Mouse (Mus musculus) CH12.LX (cell line): Measurements from ENCODE around the gene Naa80. TPM values are rescaled to one million over a fixed set of nuclear protein-coding genes. Genes with fewer than 3 reads are reported as not detected.

Experiments
- DNase-seq: peaks from one replicate; pipeline ENCODE4 v3.0.0-alpha.2; 2013; ENCODE audit errors: extremely low read depth
- H3K27ac ChIP-seq: 2 replicates; pipeline ENCODE4 v1.5.1; 2012; ENCODE audit warnings: low read depth, mild to moderate bottlenecking, control low read depth, moderate library complexity; ENCODE audit not compliant: insufficient read depth
- H3K27me3 ChIP-seq: replicated peaks from 2 replicates; pipeline ENCODE3; 2012; ENCODE audit warnings: inconsistent platforms
- H3K36me3 ChIP-seq, 2 experiments: replicated peaks in 1 of 2; 2 replicates each; pipeline versions ENCODE3 to v1.6.1; 2012; ENCODE audit warnings: inconsistent platforms in 1 of 2, low read length in 1 of 2, mild to moderate bottlenecking in 1 of 2, mixed read lengths in 1 of 2, moderate library complexity in 1 of 2; ENCODE audit not compliant: control insufficient read depth in 1 of 2, insufficient read depth in 1 of 2
- H3K4me1 ChIP-seq, 2 experiments: 2 replicates each; pipeline ENCODE4 v1.6.1; 2012; ENCODE audit warnings: inconsistent platforms in 1 of 2, moderate library complexity in 1 of 2; ENCODE audit not compliant: insufficient read depth in 2 of 2, control insufficient read depth in 1 of 2
- H3K4me2 ChIP-seq: 2 replicates; pipeline ENCODE4 v1.6.1; 2012; ENCODE audit warnings: low read depth, mild to moderate bottlenecking, control low read depth; ENCODE audit not compliant: poor library complexity, insufficient read depth, severe bottlenecking
- H3K4me3 ChIP-seq, 3 experiments: fragments of 150-350 bp in 1 of 3; sonication (generic) in 1 of 3; replicated peaks in 1 of 3; 2 replicates each; pipeline versions ENCODE3 to v1.5.1; 2011 to 2012; ENCODE audit warnings: low read depth in 2 of 3, low read length in 2 of 3, mild to moderate bottlenecking in 2 of 3, moderate library complexity in 2 of 3, control low read depth in 1 of 3, improper control_type of control experiment in 1 of 3, inconsistent platforms in 1 of 3, mixed read lengths in 1 of 3; ENCODE audit not compliant: poor library complexity in 1 of 3
- H3K79me2 ChIP-seq: replicated peaks from 2 replicates; pipeline ENCODE4 v1.6.1; 2012; ENCODE audit warnings: mild to moderate bottlenecking, moderate library complexity; ENCODE audit not compliant: control insufficient read depth, poor library complexity, insufficient read depth, severe bottlenecking; ENCODE audit errors: extremely low read depth
- H3K9ac ChIP-seq: 2 replicates; pipeline ENCODE4 v1.6.1; 2012; ENCODE audit warnings: low read depth, mild to moderate bottlenecking, control low read depth, moderate library complexity; ENCODE audit not compliant: insufficient read depth
- H3K9me3 ChIP-seq: replicated peaks from 2 replicates; pipeline ENCODE3; 2012; ENCODE audit warnings: low read length, inconsistent platforms, mixed read lengths
- CHD1 ChIP-seq: IDR thresholded peaks from 2 replicates; pipeline ENCODE4 v1.6.1; 2012; ENCODE audit warnings: low read depth, low read length, improper control_type of control experiment, inconsistent platforms
- CHD2 ChIP-seq: IDR thresholded peaks from 2 replicates; pipeline ENCODE4 v1.6.1; 2011; ENCODE audit warnings: low read length, improper control_type of control experiment
- CTCF ChIP-seq, 2 experiments: IDR thresholded peaks in 1 of 2; conservative IDR thresholded peaks in 1 of 2; 2 replicates each; pipeline ENCODE4 v1.5.1; 2011 to 2012; ENCODE audit warnings: low read depth in 2 of 2, low read length in 2 of 2, improper control_type of control experiment in 1 of 2, inconsistent platforms in 1 of 2, mild to moderate bottlenecking in 1 of 2, moderate library complexity in 1 of 2
- E2F4 ChIP-seq: IDR thresholded peaks from 2 replicates; pipeline ENCODE4 v1.6.1; 2011; ENCODE audit warnings: low read depth, low read length, improper control_type of control experiment; ENCODE audit not compliant: insufficient replicate concordance
- ELF1 ChIP-seq: IDR thresholded peaks from 2 replicates; pipeline ENCODE4 v1.6.1; 2014; ENCODE audit warnings: low read depth, mild to moderate bottlenecking, inconsistent platforms, low read length, improper control_type of control experiment
- EP300 ChIP-seq: IDR thresholded peaks from 2 replicates; pipeline ENCODE4 v1.6.1; 2011; ENCODE audit warnings: low read length, improper control_type of control experiment
- ETS1 ChIP-seq: conservative IDR thresholded peaks from 2 replicates; pipeline ENCODE4 v1.6.1; 2012; ENCODE audit warnings: low read depth, mild to moderate bottlenecking, inconsistent platforms, low read length, improper control_type of control experiment, moderate library complexity
- GABPA ChIP-seq: IDR thresholded peaks from 2 replicates; pipeline ENCODE4 v1.6.1; 2012; ENCODE audit warnings: low read depth, low read length, improper control_type of control experiment, inconsistent platforms; ENCODE audit not compliant: insufficient replicate concordance
- HCFC1 ChIP-seq: IDR thresholded peaks from 2 replicates; pipeline ENCODE4 v1.6.1; 2012; ENCODE audit warnings: low read depth, mild to moderate bottlenecking, inconsistent platforms, low read length, improper control_type of control experiment
- IRF4 ChIP-seq: IDR thresholded peaks from 2 replicates; pipeline ENCODE4 v1.6.1; 2014; ENCODE audit warnings: low read depth, mild to moderate bottlenecking, inconsistent platforms, low read length, improper control_type of control experiment
- JUN ChIP-seq: IDR thresholded peaks from 2 replicates; pipeline ENCODE4 v1.6.1; 2011; ENCODE audit warnings: low read depth, mild to moderate bottlenecking, low read length, improper control_type of control experiment, moderate library complexity; ENCODE audit not compliant: insufficient read depth
- JUND ChIP-seq: conservative IDR thresholded peaks from 2 replicates; pipeline ENCODE4 v1.6.1; 2011; ENCODE audit warnings: low read depth, low read length, improper control_type of control experiment
- KAT2A ChIP-seq: IDR thresholded peaks from 2 replicates; pipeline ENCODE4 v1.6.1; 2012; ENCODE audit warnings: low read length, improper control_type of control experiment, inconsistent platforms; ENCODE audit not compliant: insufficient replicate concordance
- MAFK ChIP-seq: IDR thresholded peaks from 2 replicates; pipeline ENCODE4 v1.6.1; 2011; ENCODE audit warnings: low read length, improper control_type of control experiment; ENCODE audit not compliant: insufficient replicate concordance
- MAX ChIP-seq: IDR thresholded peaks from 2 replicates; pipeline ENCODE4 v1.6.1; 2011; ENCODE audit warnings: low read length, improper control_type of control experiment
- MAZ ChIP-seq: IDR thresholded peaks from 2 replicates; pipeline ENCODE4 v1.6.1; 2012; ENCODE audit warnings: low read depth, mild to moderate bottlenecking, inconsistent platforms, low read length, improper control_type of control experiment, moderate library complexity
- MXI1 ChIP-seq: IDR thresholded peaks from 2 replicates; pipeline ENCODE4 v1.6.1; 2011; ENCODE audit warnings: mild to moderate bottlenecking, low read depth, low read length, improper control_type of control experiment
- MYC ChIP-seq: IDR thresholded peaks from 2 replicates; pipeline ENCODE4 v1.6.1; 2011; ENCODE audit warnings: low read depth, mild to moderate bottlenecking, improper control_type of control experiment, low read length
- NELFE ChIP-seq: IDR thresholded peaks from 2 replicates; pipeline ENCODE4 v1.6.1; 2011; ENCODE audit warnings: low read depth, low read length, improper control_type of control experiment
- NRF1 ChIP-seq: IDR thresholded peaks from 2 replicates; pipeline ENCODE4 v1.6.1; 2014; ENCODE audit warnings: low read depth, mild to moderate bottlenecking, inconsistent platforms, low read length, improper control_type of control experiment, moderate library complexity
- PAX5 ChIP-seq: IDR thresholded peaks from 2 replicates; pipeline ENCODE4 v1.6.1; 2012; ENCODE audit warnings: low read length, inconsistent platforms, mixed read lengths
- POLR2A ChIP-seq: IDR thresholded peaks from 2 replicates; pipeline ENCODE4 v1.6.1; 2011; ENCODE audit warnings: low read depth, mild to moderate bottlenecking, improper control_type of control experiment, low read length
- POLR2AphosphoS2 ChIP-seq: IDR thresholded peaks from 2 replicates; pipeline ENCODE4 v1.6.1; 2011; ENCODE audit warnings: low read depth, low read length, improper control_type of control experiment
- RAD21 ChIP-seq: IDR thresholded peaks from 2 replicates; pipeline ENCODE4 v1.6.1; 2011; ENCODE audit warnings: low read depth, mild to moderate bottlenecking, low read length, improper control_type of control experiment, moderate library complexity
- RCOR1 ChIP-seq: conservative IDR thresholded peaks from 2 replicates; pipeline ENCODE4 v1.6.1; 2012; ENCODE audit warnings: low read depth, mild to moderate bottlenecking, inconsistent platforms, low read length, improper control_type of control experiment
- SIN3A ChIP-seq: IDR thresholded peaks from 2 replicates; pipeline ENCODE4 v1.6.1; 2012; ENCODE audit warnings: low read length, improper control_type of control experiment, inconsistent platforms
- SMC3 ChIP-seq: IDR thresholded peaks from 2 replicates; pipeline ENCODE4 v1.6.1; 2011; ENCODE audit warnings: low read depth, low read length, improper control_type of control experiment
- TBP ChIP-seq: conservative IDR thresholded peaks from 2 replicates; pipeline ENCODE4 v1.6.1; 2011; ENCODE audit warnings: low read depth, low read length, improper control_type of control experiment
- TCF12 ChIP-seq: IDR thresholded peaks from 2 replicates; pipeline ENCODE4 v1.6.1; 2014; ENCODE audit warnings: low read depth, mild to moderate bottlenecking, inconsistent platforms, low read length, improper control_type of control experiment
- UBTF ChIP-seq: IDR thresholded peaks from 2 replicates; pipeline ENCODE4 v1.6.1; 2012; ENCODE audit warnings: low read depth, mild to moderate bottlenecking, inconsistent platforms, low read length, improper control_type of control experiment, moderate library complexity
- USF2 ChIP-seq: conservative IDR thresholded peaks from 2 replicates; pipeline ENCODE4 v1.6.1; 2011; ENCODE audit warnings: low read depth, low read length, improper control_type of control experiment
- ZC3H11A ChIP-seq: IDR thresholded peaks from 2 replicates; pipeline ENCODE4 v1.6.1; 2012; ENCODE audit warnings: low read depth, mild to moderate bottlenecking, inconsistent platforms, low read length, improper control_type of control experiment
- ZKSCAN1 ChIP-seq: IDR thresholded peaks from 2 replicates; pipeline ENCODE4 v1.6.1; 2012; ENCODE audit warnings: low read depth, inconsistent platforms, low read length, improper control_type of control experiment, borderline replicate concordance
- dilution Hi-C: fragments of 300-500 bp; cut with MboI; formaldehyde crosslinking; loops from 2 replicates; pipeline ENCODE4 v1.14.3; 2020; ENCODE audit warnings: low sequenced_read_pairs; ENCODE audit not compliant: extremely low pct_unique_long_range_greater_than_20kb, extremely low pct_ligation_motif_present
- in situ Hi-C: fragments of 300-500 bp; cut with MboI; formaldehyde crosslinking; loops from 3 replicates; pipeline ENCODE4 v1.14.3; 2019; ENCODE audit warnings: low sequenced_read_pairs, low pct_ligation_motif_present, low pct_unique_long_range_greater_than_20kb, mixed read lengths
- polyA plus RNA-seq: library from polyadenylated mRNA; unstranded; fragments of >175 nt; gene quantifications from 2 replicates; pipeline ENCODE4 v1.2.1, GENCODE M21; 2012; ENCODE audit warnings: low read depth; ENCODE audit not compliant: insufficient read length
- total RNA-seq, 2 experiments: library from RNA; depleted of rRNA; stranded (reverse); fragments of 300-350 nt in 1 of 2; fragments of >200 nt in 1 of 2; gene quantifications; 2 replicates each; pipeline ENCODE4 v1.2.3; 2012 to 2014

The Naa80 gene
- total and polyA plus RNA-seq, 3 experiments = 1.7 to 9.3 (median 4.8) TPM

DNA sequence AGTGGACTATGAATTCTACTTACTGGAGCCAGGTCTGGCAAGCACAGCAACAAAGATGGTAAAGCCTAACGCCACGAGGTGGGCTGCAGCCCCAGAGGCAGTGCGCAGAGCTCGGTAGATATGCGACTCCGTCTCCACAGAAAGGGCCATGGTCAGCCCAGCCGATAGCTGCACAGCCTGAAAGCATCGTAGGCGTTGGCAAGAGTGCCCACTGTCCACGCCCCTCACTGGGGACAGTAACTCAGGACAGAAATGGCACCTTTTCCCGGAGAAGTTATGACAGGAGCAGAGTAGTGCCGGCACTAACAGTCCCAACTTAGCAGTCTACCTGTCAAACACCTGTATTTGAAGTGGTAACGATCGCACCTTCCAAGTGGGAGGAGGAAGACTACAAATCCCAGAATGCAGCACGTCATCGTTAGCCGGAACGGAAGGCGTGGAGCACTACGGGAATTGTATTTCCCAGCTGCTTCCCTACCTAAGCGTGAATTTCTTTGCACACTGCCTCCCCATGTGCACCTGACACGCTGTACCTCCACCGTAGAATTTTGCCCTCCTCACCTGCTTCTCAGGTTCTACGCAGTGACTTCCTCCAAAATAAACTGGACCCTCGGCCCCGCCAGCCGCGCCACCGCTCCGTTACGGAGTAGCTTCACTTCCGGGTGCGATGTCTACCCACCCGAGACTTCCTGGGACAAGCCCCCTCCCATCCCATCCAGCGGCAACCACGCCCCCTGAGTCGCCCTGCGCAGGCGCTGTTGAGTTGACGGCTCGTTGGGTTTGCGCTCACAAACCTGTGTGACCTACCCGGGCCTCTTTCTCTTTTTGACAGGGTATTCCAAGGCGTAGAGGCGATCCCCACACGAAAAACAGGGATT is 37.0 kb upstream of the Naa80 start, which contains the start of the genes Cyb561d2 and Nprl2 (continued):
- no peak for TF ChIP-seq MAZ
- peak; percentile 86 for TF ChIP-seq CHD2
- TF ChIP-seq GABPA = peak; percentile 85; the same call in 1 of the 2 replicates
- no peak; the same call in 1 of the 2 replicates for TF ChIP-seq IRF4
- no peak; the same call in none of the 2 replicates for TF ChIP-seq TBP
- TF ChIP-seq SIN3A = peak; percentile 91
- no peak for TF ChIP-seq UBTF
- no peak for TF ChIP-seq JUND
- TF ChIP-seq SMC3 = no peak
- TF ChIP-seq ELF1 = peak; percentile 97
- TF ChIP-seq E2F4 = no peak
- no peak for TF ChIP-seq ETS1
- TF ChIP-seq MAFK = no peak
- TF ChIP-seq POLR2AphosphoS2 = no peak
- no peak for TF ChIP-seq RAD21

DNA sequence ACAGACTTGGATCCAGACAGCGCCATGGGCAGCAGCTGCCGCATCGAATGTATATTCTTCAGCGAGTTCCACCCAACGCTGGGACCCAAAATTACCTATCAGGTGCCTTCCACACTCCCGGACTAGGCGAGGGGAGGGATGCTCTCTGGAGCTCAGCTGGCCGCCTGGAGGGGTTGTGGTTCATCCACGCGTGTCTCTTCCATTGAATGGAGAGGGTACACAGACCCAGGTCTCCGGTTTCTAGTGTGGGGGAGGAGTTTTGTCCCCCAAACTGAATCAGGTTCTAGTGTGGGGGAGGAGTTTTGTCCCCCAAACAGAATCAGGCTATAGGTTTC is 36.4 kb upstream of the Naa80 start:
- peaks cover 5 to 40% of the 10 kb centered on the region in 2 experiments; a peak in 2 of 4 replicates for H3K4me1 ChIP-seq
- peak overlapping the region; percentile 77 for H3K9ac ChIP-seq
- peak overlapping the region; percentile 63 to 76 (median 70) for H3K4me3 ChIP-seq
- no peaks in the 10 kb centered on the region for H3K9me3 ChIP-seq
- no peak for DNase-seq
- peaks cover 3% of the 10 kb centered on the region; the same call in 1 of the 2 replicates for H3K79me2 ChIP-seq
- H3K4me2 ChIP-seq = peak overlapping the region; percentile 95
- H3K36me3 ChIP-seq = peaks cover 47 to 58% of the 10 kb centered on the region in 2 experiments
- dilution Hi-C loops (no loop called here), in situ Hi-C loops (no loop called here)
- no peak overlapping the region for H3K27ac ChIP-seq
- no peaks in the 10 kb centered on the region for H3K27me3 ChIP-seq
- TF ChIP-seq NRF1 = no peak
- no peak for TF ChIP-seq POLR2AphosphoS2
- peak; percentile 67 for TF ChIP-seq SIN3A
- no peak; the same call in 1 of the 2 replicates for TF ChIP-seq RCOR1
- TF ChIP-seq GABPA = no peak
- no peak for TF ChIP-seq USF2
- TF ChIP-seq MAFK = no peak
- TF ChIP-seq NELFE = no peak
- no peak for TF ChIP-seq JUND
- no peak for TF ChIP-seq MYC
- TF ChIP-seq MXI1 = peak; percentile 33; the same call in 1 of the 2 replicates
- no peak for TF ChIP-seq KAT2A
- no peak for TF ChIP-seq POLR2A
- no peak for TF ChIP-seq E2F4
- no peak for TF ChIP-seq CTCF (conservative IDR thresholded peaks at IDR 0.05 in 1 of 2, IDR thresholded peaks at IDR 0.05 in 1 of 2; ENCODE audit: low read depth in 2 of 2, low read length in 2 of 2)
- no peak for TF ChIP-seq CHD1
- TF ChIP-seq JUN = no peak
- no peak for TF ChIP-seq ETS1
- no peak for TF ChIP-seq MAZ
- TF ChIP-seq SMC3 = no peak
- no peak for TF ChIP-seq ZKSCAN1
- TF ChIP-seq PAX5 = no peak
- TF ChIP-seq CHD2 = no peak; the same call in none of the 2 replicates
- TF ChIP-seq TBP = no peak
- TF ChIP-seq ELF1 = no peak
- no peak for TF ChIP-seq RAD21
- TF ChIP-seq TCF12 = 0 out of 2 replicates have a peak, but pooled peaks have one; percentile 5
- TF ChIP-seq EP300 = no peak
- no peak for TF ChIP-seq ZC3H11A
- no peak for TF ChIP-seq HCFC1
- no peak for TF ChIP-seq MAX
